Mouse (Mus musculus) MEL (cell line): ENCODE data around the gene Chd2. TPM values are rescaled to one million over a fixed set of nuclear protein-coding genes. Genes with fewer than 3 reads are reported as not detected.

Source experiments
- BHLHE40 ChIP-seq: IDR thresholded peaks from 2 replicates; pipeline ENCODE4 v1.6.1; 2012; ENCODE audit warnings: low read depth, mild to moderate bottlenecking, inconsistent platforms, low read length, improper control_type of control experiment, borderline replicate concordance
- CHD1 ChIP-seq: IDR thresholded peaks from 2 replicates; pipeline ENCODE4 v1.6.1; 2012; ENCODE audit warnings: low read depth, mild to moderate bottlenecking, inconsistent platforms, low read length, improper control_type of control experiment
- CHD2 ChIP-seq: IDR thresholded peaks from 2 replicates; pipeline ENCODE4 v1.6.1; 2011; ENCODE audit warnings: low read length, improper control_type of control experiment
- CTCF ChIP-seq, 3 experiments: IDR thresholded peaks in 2 of 3; conservative IDR thresholded peaks in 1 of 3; 2 replicates each; pipeline ENCODE4 v1.5.1; 2011 to 2012; ENCODE audit warnings: low read length in 3 of 3, low read depth in 2 of 3, mild to moderate bottlenecking in 2 of 3, improper control_type of control experiment in 1 of 3, inconsistent platforms in 1 of 3, mixed read lengths in 1 of 3, moderate library complexity in 1 of 3; ENCODE audit not compliant: control insufficient read depth in 1 of 3, insufficient read depth in 1 of 3, poor library complexity in 1 of 3, severe bottlenecking in 1 of 3
- E2F4 ChIP-seq: IDR thresholded peaks from 2 replicates; pipeline ENCODE4 v1.6.1; 2011; ENCODE audit warnings: low read depth, low read length, improper control_type of control experiment, borderline replicate concordance
- EP300 ChIP-seq, 2 experiments: IDR thresholded peaks; 2 replicates each; pipeline ENCODE4 v1.6.1; 2011; ENCODE audit warnings: improper control_type of control experiment in 2 of 2, low read length in 2 of 2, low read depth in 1 of 2, mild to moderate bottlenecking in 1 of 2
- ETS1 ChIP-seq: IDR thresholded peaks from 2 replicates; pipeline ENCODE4 v1.6.1; 2012; ENCODE audit warnings: low read depth, mild to moderate bottlenecking, inconsistent platforms, low read length, improper control_type of control experiment, moderate library complexity
- GABPA ChIP-seq: IDR thresholded peaks from 2 replicates; pipeline ENCODE4 v1.6.1; 2012; ENCODE audit warnings: low read depth, mild to moderate bottlenecking, inconsistent platforms, low read length, improper control_type of control experiment, moderate library complexity
- HCFC1 ChIP-seq: IDR thresholded peaks from 2 replicates; pipeline ENCODE4 v1.6.1; 2012; ENCODE audit warnings: low read depth, mild to moderate bottlenecking, inconsistent platforms, low read length, improper control_type of control experiment, moderate library complexity
- JUND ChIP-seq: IDR thresholded peaks from 2 replicates; pipeline ENCODE4 v1.6.1; 2011; ENCODE audit warnings: low read depth, mild to moderate bottlenecking, improper control_type of control experiment, low read length
- MAFK ChIP-seq: IDR thresholded peaks from 2 replicates; pipeline ENCODE4 v1.6.1; 2011; ENCODE audit warnings: low read depth, mild to moderate bottlenecking, low read length, improper control_type of control experiment, borderline replicate concordance
- MAZ ChIP-seq: IDR thresholded peaks from 2 replicates; pipeline ENCODE4 v1.6.1; 2012; ENCODE audit warnings: low read depth, mild to moderate bottlenecking, inconsistent platforms, low read length, improper control_type of control experiment
- MEF2A ChIP-seq: IDR thresholded peaks from 2 replicates; pipeline ENCODE4 v1.6.1; 2014; ENCODE audit warnings: low read depth, mild to moderate bottlenecking, inconsistent platforms, low read length, improper control_type of control experiment; ENCODE audit not compliant: poor library complexity, insufficient replicate concordance, severe bottlenecking; ENCODE audit errors: extremely low read depth
- MXI1 ChIP-seq: IDR thresholded peaks from 2 replicates; pipeline ENCODE4 v1.6.1; 2011; ENCODE audit warnings: mild to moderate bottlenecking, low read depth, low read length, improper control_type of control experiment
- MYB ChIP-seq: IDR thresholded peaks from 2 replicates; pipeline ENCODE4 v1.6.1; 2011; ENCODE audit warnings: mild to moderate bottlenecking, low read depth, low read length, improper control_type of control experiment
- POLR2AphosphoS2 ChIP-seq: IDR thresholded peaks from 2 replicates; pipeline ENCODE4 v1.6.1; 2011; ENCODE audit warnings: low read length, improper control_type of control experiment
- RCOR1 ChIP-seq: IDR thresholded peaks from 2 replicates; pipeline ENCODE4 v1.6.1; 2012; ENCODE audit warnings: low read depth, mild to moderate bottlenecking, inconsistent platforms, low read length, improper control_type of control experiment
- UBTF ChIP-seq: IDR thresholded peaks from 2 replicates; pipeline ENCODE4 v1.6.1; 2012; ENCODE audit warnings: low read depth, mild to moderate bottlenecking, inconsistent platforms, low read length, improper control_type of control experiment, moderate library complexity, borderline replicate concordance; ENCODE audit not compliant: insufficient read depth
- USF1 ChIP-seq: IDR thresholded peaks from 2 replicates; pipeline ENCODE4 v1.6.1; 2014; ENCODE audit warnings: low read depth, mild to moderate bottlenecking, inconsistent platforms, low read length, improper control_type of control experiment, moderate library complexity
- ZC3H11A ChIP-seq: IDR thresholded peaks from 2 replicates; pipeline ENCODE4 v1.6.1; 2012; ENCODE audit warnings: low read depth, mild to moderate bottlenecking, inconsistent platforms, low read length, improper control_type of control experiment
- ZKSCAN1 ChIP-seq: IDR thresholded peaks from 2 replicates; pipeline ENCODE4 v1.6.1; 2012; ENCODE audit warnings: low read depth, mild to moderate bottlenecking, inconsistent platforms, low read length, improper control_type of control experiment, moderate library complexity
- ZMIZ1 ChIP-seq: IDR thresholded peaks from 2 replicates; pipeline ENCODE4 v1.6.1; 2012; ENCODE audit warnings: low read depth, mild to moderate bottlenecking, inconsistent platforms, low read length, improper control_type of control experiment, moderate library complexity
- polyA plus RNA-seq, 2 experiments: library from polyadenylated mRNA; stranded (reverse) in 1 of 2; unstranded in 1 of 2; fragments of >175 nt in 1 of 2; fragments of >200 nt in 1 of 2; gene quantifications; 2 replicates each; pipeline versions ENCODE4 v1.2.1 to v1.2.4; 2012; ENCODE audit warnings: low replicate concordance in 2 of 2, low read depth in 1 of 2; ENCODE audit not compliant: insufficient read length in 2 of 2, insufficient read depth in 1 of 2, missing spikeins in 1 of 2
- total RNA-seq: library from RNA; depleted of rRNA; stranded (reverse); fragments of 300-350 nt; gene quantifications from 2 replicates; pipeline ENCODE4 v1.2.3, GENCODE M21; 2012

Gene Chd2
- total and polyA plus RNA-seq, 3 experiments: 9.9 to 275 (median 21.4) TPM

DNA sequence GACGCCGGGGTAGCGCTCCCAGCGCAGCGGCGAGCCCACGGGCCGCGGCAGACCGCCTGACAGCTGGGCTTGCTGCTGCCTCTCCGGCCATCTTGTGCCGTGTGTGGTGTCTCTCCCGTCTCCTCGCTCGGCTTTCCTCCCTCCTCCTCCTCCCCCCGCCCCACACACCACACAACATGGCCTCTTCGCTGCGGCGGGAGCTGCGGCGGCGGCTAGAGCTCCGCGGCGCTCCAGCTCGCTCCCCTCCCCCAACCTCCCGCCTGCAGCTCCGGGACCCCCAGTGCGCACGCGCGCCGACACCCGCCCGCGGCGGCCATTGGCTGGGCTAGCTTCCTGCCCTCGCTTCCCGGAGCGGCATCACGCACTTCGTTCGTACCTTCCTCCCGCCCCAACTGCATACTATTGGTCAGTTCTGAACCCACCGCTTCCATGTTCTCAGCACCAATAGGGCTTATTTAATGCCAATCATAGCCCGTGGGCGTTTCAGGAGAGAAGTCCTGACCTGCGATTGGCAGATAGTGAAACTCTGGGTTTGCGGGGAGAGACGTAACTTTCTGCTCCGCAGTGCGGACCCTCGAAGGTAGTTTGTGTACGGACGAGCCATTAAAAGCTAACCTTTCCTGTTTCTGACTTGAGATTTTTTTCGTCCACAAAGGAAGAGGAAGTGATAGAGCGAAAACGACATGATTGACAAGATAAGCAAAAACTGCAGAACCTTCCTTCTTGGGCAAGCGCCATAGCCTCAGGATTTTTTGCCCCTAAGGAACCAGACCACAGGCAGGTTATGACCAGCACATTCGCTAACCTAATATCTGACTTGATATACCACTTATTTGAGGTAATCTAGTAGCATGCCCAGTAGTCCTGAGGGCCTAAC is 16.9 kb upstream of the Chd2 start (continued):
- no peak for TF ChIP-seq BHLHE40
- TF ChIP-seq JUND: no peak
- peak; percentile 39; the same call in 1 of the 2 replicates for TF ChIP-seq ETS1
- TF ChIP-seq MAZ: peak; percentile 91
- TF ChIP-seq UBTF: no peak; the same call in 1 of the 2 replicates
- peak; percentile 37; the same call in 1 of the 2 replicates for TF ChIP-seq CHD1
- TF ChIP-seq MEF2A: no peak
- no peak for TF ChIP-seq ZKSCAN1
- TF ChIP-seq MAFK: no peak; the same call in 1 of the 2 replicates
- TF ChIP-seq ZMIZ1: peak; percentile 87
- no peak for TF ChIP-seq MYB
- TF ChIP-seq CTCF (IDR thresholded peaks at IDR 0.05 in 2 of 3, conservative IDR thresholded peaks at IDR 0.05 in 1 of 3; ENCODE audit: control insufficient read depth in 1 of 3, insufficient read depth in 1 of 3, low read depth in 2 of 3, low read length in 3 of 3, poor library complexity in 1 of 3, severe bottlenecking in 1 of 3): no peak; a peak in 1 of 6 replicates
- TF ChIP-seq GABPA: no peak
- TF ChIP-seq POLR2AphosphoS2: peak; percentile 91
- 0 out of 2 replicates have a peak, but pooled peaks have one; percentile 30 for TF ChIP-seq USF1
- TF ChIP-seq RCOR1: 0 out of 2 replicates have a peak, but pooled peaks have one; percentile 29
- peak; percentile 91 for TF ChIP-seq CHD2
- peak; percentile 86; the same call in 1 of the 2 replicates for TF ChIP-seq E2F4
- TF ChIP-seq MXI1: peak; percentile 21; the same call in 1 of the 2 replicates
- TF ChIP-seq EP300 (IDR thresholded peaks at IDR 0.05; ENCODE audit: low read depth in 1 of 2, low read length in 2 of 2): peak; percentile 10 to 46; a peak in 3 of 4 replicates
- peak; percentile 81 for TF ChIP-seq HCFC1
- no peak for TF ChIP-seq ZC3H11A
